Mouse (Mus musculus) brain, embryonic 14.5 days (tissue): Measurements from ENCODE around the gene Gm17521. TPM values are rescaled to one million over a fixed set of nuclear protein-coding genes. Genes with fewer than 3 reads are reported as not detected.
"Not testable (repeated sequence)": the region's sequence is repeated elsewhere in the genome, so short reads cannot be mapped to it uniquely, and the experiment has no call there.

Experiments used
- DNase-seq: peaks from one replicate; pipeline ENCODE4 v3.0.0-alpha.2; 2011; ENCODE audit warnings: low read depth
- CTCF ChIP-seq: fragments of 200-500 bp; IDR thresholded peaks from 2 replicates; pipeline ENCODE4 v1.5.1; 2012; ENCODE audit warnings: inconsistent platforms, mild to moderate bottlenecking, moderate library complexity, borderline replicate concordance; ENCODE audit not compliant: insufficient read depth, insufficient read length; ENCODE audit errors: extremely low read depth
- POLR2A ChIP-seq: fragments of 200-500 bp; IDR thresholded peaks from 2 replicates; pipeline ENCODE4 v1.6.1; 2012; ENCODE audit warnings: mild to moderate bottlenecking, inconsistent platforms, borderline replicate concordance; ENCODE audit not compliant: poor library complexity, insufficient read depth, insufficient read length, severe bottlenecking; ENCODE audit errors: extremely low read depth
- polyA plus RNA-seq: library from polyadenylated mRNA; depleted of rRNA; stranded (reverse); fragments of >200 nt; gene quantifications from 2 replicates; pipeline ENCODE4 v1.2.3, GENCODE M21; 2012; rRNA removed

The Gm17521 gene
- polyA plus RNA-seq = 0.33 TPM in 1 of 2 replicates, not detected in the other

GRCm38 (mm10) chrX:123029569-123029968 lies at the start of gene Gm17521:
Gene Gm17521 (minus strand): TSS chrX:123029669.
- DNase-seq = not testable (repeated sequence)

DNA sequence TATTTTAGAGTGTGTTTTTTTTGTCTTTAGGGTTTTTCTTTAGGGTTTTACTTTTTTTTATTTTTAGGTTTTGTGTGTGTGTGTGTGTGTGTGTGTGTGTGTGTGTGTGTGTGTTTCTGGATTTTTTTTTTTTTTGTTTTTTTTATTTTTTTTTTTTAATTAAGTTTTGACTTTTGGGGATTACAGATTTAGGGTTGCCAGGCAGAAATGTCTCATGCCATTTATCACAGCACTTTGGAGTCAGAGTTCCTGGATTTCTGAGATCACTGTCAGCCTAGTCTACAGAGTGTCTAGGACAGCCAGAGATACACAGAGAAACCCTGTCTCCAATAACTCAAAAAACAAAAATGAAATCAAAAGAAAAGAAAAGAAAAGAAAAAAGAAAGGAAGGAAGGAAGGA lies 14.5 kb upstream of the Gm17521 start:
- TF ChIP-seq POLR2A = no peak
- no peak for TF ChIP-seq CTCF
- DNase-seq = no peak

DNA sequence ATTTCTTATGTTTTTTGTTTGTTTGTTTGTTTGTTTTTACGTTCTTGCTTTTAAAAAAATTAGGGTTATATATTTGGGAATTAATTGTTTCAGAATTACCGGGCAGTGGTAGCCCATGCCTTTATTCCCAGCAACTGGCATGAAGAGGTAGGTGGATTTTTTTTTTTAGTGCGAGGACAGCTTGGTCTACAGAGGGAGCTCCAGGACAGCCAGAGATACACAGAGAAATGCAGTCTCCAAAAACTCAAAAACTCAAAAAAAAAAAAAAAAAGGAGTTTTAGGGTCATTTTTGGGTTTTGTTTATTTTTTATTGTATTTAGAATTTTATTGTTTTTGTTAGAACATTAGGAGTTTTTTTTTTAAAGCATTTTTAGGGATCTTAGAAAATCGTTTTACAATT lies 14.0 kb upstream of the Gm17521 start:
- TF ChIP-seq POLR2A (no peak), CTCF (no peak)
- no peak for DNase-seq

Other genes starting within 250 kb of the Gm17521 start
- 29.7 and 36.2 TPM in 2 replicates for gene Cldn34c1, start 73.8 kb upstream of the Gm17521 start, polyA plus RNA-seq
- gene Srsx, start 192.8 kb upstream of the Gm17521 start, polyA plus RNA-seq = not detected in 2 replicates
- gene Gm17577, start 217.2 kb upstream of the Gm17521 start, polyA plus RNA-seq = not detected in 2 replicates